Mouse (Mus musculus) heart, postnatal 0 days (tissue): ENCODE data around the gene Dhx37. TPM values are rescaled to one million over a fixed set of nuclear protein-coding genes. Genes with fewer than 3 reads are reported as not detected.
A peak's percentile ranks its signal among the peaks of the same experiment; 100 is the strongest.

ENCODE experiments used
- ATAC-seq: fragments of 200-750 bp; cut with Nextera tagmentation; 2 replicates; pipeline ENCODE4 v1.8.0; 2017; ENCODE audit warnings: low read depth, moderate number of reproducible peaks, moderate library complexity; ENCODE audit not compliant: insufficient read depth
- DNase-seq: peaks from one replicate; pipeline ENCODE4 v3.0.0-alpha.2; 2016; ENCODE audit warnings: low spot score
- H3K27ac ChIP-seq: fragments of 300-500 bp; sonication (generic); 2 replicates; pipeline ENCODE4 v1.5.1; 2014; ENCODE audit warnings: low read depth, mild to moderate bottlenecking
- H3K27me3 ChIP-seq: fragments of 300-500 bp; sonication (generic); 2 replicates; pipeline ENCODE4 v1.6.1; 2014; ENCODE audit warnings: low read length, mixed read lengths; ENCODE audit not compliant: control insufficient read depth, insufficient read depth
- H3K36me3 ChIP-seq: fragments of 300-500 bp; sonication (generic); replicated peaks from 2 replicates; pipeline ENCODE4 v1.6.1; 2014; ENCODE audit warnings: low read length, mixed read lengths; ENCODE audit not compliant: control insufficient read depth, insufficient read depth
- H3K4me1 ChIP-seq: fragments of 300-500 bp; sonication (generic); 2 replicates; pipeline ENCODE4 v1.6.1; 2014; ENCODE audit warnings: antibody characterized with exemption; ENCODE audit not compliant: control insufficient read depth, insufficient read depth
- H3K4me2 ChIP-seq: fragments of 300-500 bp; sonication (generic); 2 replicates; pipeline ENCODE4 v1.6.1; 2014; ENCODE audit warnings: low read depth, mild to moderate bottlenecking, low read length, moderate library complexity
- H3K4me3 ChIP-seq: fragments of 300-500 bp; sonication (generic); 2 replicates; pipeline ENCODE4 v1.5.1; 2014; ENCODE audit warnings: low read depth, low read length
- H3K9ac ChIP-seq: fragments of 300-500 bp; sonication (generic); replicated peaks from 2 replicates; pipeline ENCODE4 v1.6.1; 2014; ENCODE audit warnings: low read depth, low read length, mixed read lengths
- H3K9me3 ChIP-seq: fragments of 300-500 bp; sonication (generic); replicated peaks from 2 replicates; pipeline ENCODE4 v1.6.1; 2016; ENCODE audit warnings: low read length; ENCODE audit not compliant: control insufficient read depth
- CTCF ChIP-seq: IDR thresholded peaks from 2 replicates; pipeline ENCODE4 v1.5.1; 2016; ENCODE audit warnings: antibody characterized with exemption, control low read depth, low read depth
- EP300 ChIP-seq: IDR thresholded peaks from 2 replicates; pipeline ENCODE4 v1.6.1; 2016; ENCODE audit warnings: antibody characterized with exemption, low read depth
- WGBS: fragments of 180-500 bp; shearing (Covaris S2); extraction: QIAGEN DNeasy Blood & Tissue Kit; methylation state at CpG from one replicate; pipeline ENCODE4 v1.1.7; 2014; 5-methylcytosine and 5-hydroxymethylcytosine counted together
- polyA plus RNA-seq: library from polyadenylated mRNA; unstranded; fragments of >200 nt; fragmentation: Nextera tagmentation; extraction: Ambion mirVana; gene quantifications from 2 replicates; pipeline ENCODE4 v1.2.1, GENCODE M21; 2015
- total RNA-seq: library from RNA; depleted of rRNA; stranded (reverse); fragments of >200 nt; gene quantifications from 2 replicates; pipeline ENCODE4 v1.2.3, GENCODE M21; 2014; ENCODE audit warnings: low replicate concordance

Dhx37 gene
- total and polyA plus RNA-seq, 2 experiments from 2014 or later, result 5.9 to 6.8 TPM

- Histone ChIP-seq H3K9me3 (no peaks in the 10 kb centered on the region), H3K4me1 (peaks cover 8% of the 10 kb centered on the region; the same call in 1 of the 2 replicates), H3K4me3 (peak overlapping the region; percentile 62), H3K36me3 (no peaks in the 10 kb centered on the region), H3K27me3 (no peaks in the 10 kb centered on the region), H3K27ac (peak overlapping the region; percentile 95), H3K9ac (peak overlapping the region; percentile 70), H3K4me2 (peak overlapping the region; percentile 70)
- 1% methylated on average over 19 of the region's 20 CpGs for WGBS
- peak; percentile 73 for DNase-seq
- TF ChIP-seq CTCF (no peak; the same call in 1 of the 2 replicates), EP300 (no peak)
- peak; percentile 30 for ATAC-seq
Observed at GRCm38 (mm10) chr5:125406322-125407016, 27.5 kb downstream of the Dhx37 start.

- no peaks in the 10 kb centered on the region for H3K9me3 ChIP-seq
- H3K4me2 ChIP-seq, result peak overlapping the region; percentile 70
- peak overlapping the region; percentile 95 for H3K27ac ChIP-seq
- ATAC-seq (peak; percentile 62), DNase-seq (peak; percentile 81)
- peak overlapping the region; percentile 70 for H3K9ac ChIP-seq
- TF ChIP-seq EP300 (peak; percentile 76; the same call in 1 of the 2 replicates), CTCF (no peak)
- peak overlapping the region; percentile 62 for H3K4me3 ChIP-seq
- H3K27me3 ChIP-seq, result no peaks in the 10 kb centered on the region
- H3K4me1 ChIP-seq, result peaks cover 12% of the 10 kb centered on the region; the same call in 1 of the 2 replicates
- no peaks in the 10 kb centered on the region for H3K36me3 ChIP-seq
- under 1% methylated on average over 31 of the region's 31 CpGs for WGBS
Observed at GRCm38 (mm10) chr5:125405546-125406248, 28.2 kb downstream of the Dhx37 start.

GRCm38 (mm10) chr5:125404903-125405545, 28.9 kb downstream of the Dhx37 start:
- Histone ChIP-seq H3K27ac (peak overlapping the region; percentile 95), H3K36me3 (no peaks in the 10 kb centered on the region), H3K9me3 (no peaks in the 10 kb centered on the region), H3K4me3 (peak overlapping the region; percentile 62), H3K9ac (peak overlapping the region; percentile 59), H3K4me1 (peaks cover 12% of the 10 kb centered on the region; the same call in 1 of the 2 replicates), H3K27me3 (no peaks in the 10 kb centered on the region), H3K4me2 (peak overlapping the region; percentile 70)
- TF ChIP-seq CTCF (no peak), EP300 (no peak)
- ATAC-seq (peak; percentile 21; the same call in 1 of the 2 replicates), DNase-seq (peak; percentile 63)
- under 1% methylated on average over 28 of the region's 28 CpGs for WGBS

- H3K9ac ChIP-seq, result peak overlapping the region; percentile 59
- H3K4me3 ChIP-seq, result peak overlapping the region; percentile 62
- no peaks in the 10 kb centered on the region for H3K36me3 ChIP-seq
- peaks cover 12% of the 10 kb centered on the region; the same call in 1 of the 2 replicates for H3K4me1 ChIP-seq
- peak overlapping the region; percentile 70 for H3K4me2 ChIP-seq
- no peaks in the 10 kb centered on the region for H3K9me3 ChIP-seq
- TF ChIP-seq EP300, result no peak
- TF ChIP-seq CTCF, result no peak
- no peaks in the 10 kb centered on the region for H3K27me3 ChIP-seq
- peak overlapping the region; percentile 95 for H3K27ac ChIP-seq
- ATAC-seq (no peak), DNase-seq (no peak)
- 4% methylated on average over 7 of the region's 7 CpGs for WGBS
Observed at GRCm38 (mm10) chr5:125404536-125404902, 29.4 kb downstream of the Dhx37 start.
